Mouse (Mus musculus) T-helper 2 cell (primary cell): ENCODE data around the gene Musk.

Source experiments
- in situ Hi-C: fragments of 300-600 bp; cut with MboI, MseI; formaldehyde crosslinking; loops from one replicate; pipeline ENCODE4 v1.15.1; 2025; ENCODE audit warnings: high pct_unique_total_duplicates

The Musk gene

DNA sequence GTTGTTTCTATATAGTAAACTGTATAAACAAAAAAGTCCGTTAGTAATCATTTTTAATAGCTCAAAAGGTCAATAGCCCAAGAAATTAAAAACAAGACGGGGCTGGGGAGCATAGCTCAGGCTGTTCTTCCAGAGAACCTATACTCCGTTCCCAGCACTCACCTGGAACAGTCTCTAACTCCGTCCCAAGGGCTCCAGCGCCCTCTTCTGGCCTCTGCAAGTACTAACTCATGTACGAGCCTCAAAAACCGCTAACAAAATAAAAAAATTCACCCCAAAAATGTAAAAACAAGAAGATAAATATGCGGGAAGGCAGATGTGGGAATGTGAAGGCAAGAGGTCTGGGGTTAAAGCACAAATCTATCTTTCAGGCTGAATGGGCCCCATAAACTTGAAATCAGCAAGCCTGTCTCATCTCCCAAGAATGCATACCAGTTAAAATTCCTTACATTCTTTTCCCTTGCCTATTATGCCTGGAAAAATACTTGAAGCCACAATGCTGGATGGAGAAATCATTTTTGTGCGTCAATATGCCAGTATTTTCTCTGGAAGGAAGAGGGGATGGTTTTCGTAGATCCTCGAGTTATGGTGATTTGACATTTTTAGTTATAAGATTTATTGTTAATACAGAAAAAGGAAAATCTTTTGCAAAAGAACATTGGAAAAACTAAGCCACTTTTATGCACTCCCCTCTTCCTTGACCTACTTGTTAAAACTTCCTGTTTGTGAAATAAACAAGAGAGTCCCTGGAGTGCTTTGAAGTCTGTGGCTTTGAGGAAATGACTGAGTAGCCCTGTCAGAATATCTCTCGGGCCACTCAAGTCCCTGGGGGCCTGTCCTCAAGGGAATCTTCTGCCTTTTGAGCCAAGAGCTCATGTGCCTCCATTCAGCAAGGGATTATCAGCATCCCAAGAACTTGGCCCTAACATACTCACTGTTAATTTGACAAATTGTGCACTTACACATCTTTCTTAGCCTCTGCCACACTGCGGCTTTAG is 127.7 kb downstream of the Musk start:
- in situ Hi-C loops = no loop called here

DNA sequence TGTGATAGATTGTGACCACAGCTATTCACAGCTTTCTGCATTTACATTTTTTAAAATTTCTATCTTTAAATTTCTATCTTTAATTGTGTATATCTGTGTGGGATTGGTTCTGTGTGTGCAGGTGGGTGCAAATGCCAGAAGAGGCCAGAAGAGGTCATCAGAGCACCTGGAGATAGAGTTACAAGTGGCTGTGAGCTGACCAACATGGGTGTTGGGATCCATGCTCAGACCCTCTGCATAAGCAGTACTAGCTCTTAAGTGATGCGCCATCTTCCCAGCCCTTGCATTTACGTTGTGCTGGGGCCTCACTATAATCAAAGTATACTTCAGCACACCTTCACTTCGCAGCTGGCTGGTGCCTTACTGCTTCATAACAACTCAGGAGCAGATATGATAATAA is 129.8 kb downstream of the Musk start:
- in situ Hi-C loops = no loop called here

DNA sequence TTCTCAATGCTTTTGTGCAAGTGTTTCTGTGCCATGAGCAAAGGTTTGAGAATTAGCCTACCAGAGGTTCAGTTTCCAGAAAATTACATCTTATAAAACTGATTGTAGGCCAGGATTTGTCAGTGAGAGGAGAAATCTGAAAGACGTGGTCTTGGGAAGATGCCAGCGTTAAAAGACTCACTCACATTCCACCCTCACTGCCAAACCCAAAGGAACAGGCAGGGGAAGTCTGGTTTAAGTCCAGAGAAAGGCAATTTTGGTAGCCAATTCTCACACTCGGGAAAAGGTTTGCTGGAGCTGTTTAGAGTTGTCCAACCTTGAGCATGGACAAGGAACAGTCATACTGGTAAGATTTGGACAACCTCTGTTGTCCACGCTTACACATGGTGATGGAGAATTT is 131.6 kb downstream of the Musk start:
- in situ Hi-C loops = no loop called here

DNA sequence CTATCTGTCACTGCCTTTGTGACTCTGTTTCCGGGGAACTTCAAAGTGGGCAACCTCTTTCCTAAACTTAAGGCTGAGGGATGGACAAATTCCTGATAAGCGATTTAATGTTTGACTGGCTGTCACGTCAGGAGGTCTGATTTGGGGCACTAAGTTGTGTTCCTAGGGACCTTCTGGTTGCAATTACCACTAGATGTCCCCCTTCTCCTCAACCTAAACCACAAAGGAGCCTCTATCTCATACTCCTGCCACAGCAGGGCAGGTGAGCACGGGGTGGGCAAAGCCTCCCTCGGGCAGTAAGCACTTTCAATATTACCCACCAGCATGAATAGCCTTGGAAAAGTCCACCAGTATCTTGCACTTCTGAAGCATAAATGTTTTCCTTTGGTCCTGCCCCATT is 133.5 kb downstream of the Musk start:
- in situ Hi-C loops = no loop called here

DNA sequence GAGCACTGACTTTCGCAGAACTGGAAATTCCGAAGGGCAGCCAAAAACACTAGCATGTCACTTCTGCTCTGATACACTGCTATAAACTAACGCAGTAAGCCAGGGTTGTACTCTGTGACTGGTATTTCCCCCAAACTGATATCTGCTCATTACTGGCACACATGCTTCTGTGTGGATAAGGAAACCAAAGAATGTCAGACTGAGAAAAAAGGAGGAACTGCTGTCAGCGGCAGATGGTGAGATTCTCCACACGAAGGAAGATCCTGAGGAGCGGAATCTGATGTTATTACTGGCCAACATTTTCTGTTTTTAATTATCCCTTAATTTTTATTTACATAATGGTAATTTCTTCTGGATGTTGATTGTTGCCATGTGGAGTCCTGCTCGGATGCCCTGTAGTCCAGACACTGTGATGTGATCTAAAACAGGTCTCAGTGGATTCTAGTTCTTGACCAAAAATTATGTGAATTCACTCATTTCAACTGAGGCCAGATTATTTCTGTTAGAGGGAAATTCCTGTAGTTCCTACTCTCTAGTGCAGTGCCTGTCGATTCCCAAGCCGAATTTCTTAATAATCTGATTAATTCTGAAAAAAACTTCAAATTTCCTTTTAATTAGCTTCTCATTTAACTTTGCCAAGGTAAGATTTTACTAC is 137.6 kb downstream of the Musk start:
- in situ Hi-C loops = no loop called here
